In the genomic region with DNA sequence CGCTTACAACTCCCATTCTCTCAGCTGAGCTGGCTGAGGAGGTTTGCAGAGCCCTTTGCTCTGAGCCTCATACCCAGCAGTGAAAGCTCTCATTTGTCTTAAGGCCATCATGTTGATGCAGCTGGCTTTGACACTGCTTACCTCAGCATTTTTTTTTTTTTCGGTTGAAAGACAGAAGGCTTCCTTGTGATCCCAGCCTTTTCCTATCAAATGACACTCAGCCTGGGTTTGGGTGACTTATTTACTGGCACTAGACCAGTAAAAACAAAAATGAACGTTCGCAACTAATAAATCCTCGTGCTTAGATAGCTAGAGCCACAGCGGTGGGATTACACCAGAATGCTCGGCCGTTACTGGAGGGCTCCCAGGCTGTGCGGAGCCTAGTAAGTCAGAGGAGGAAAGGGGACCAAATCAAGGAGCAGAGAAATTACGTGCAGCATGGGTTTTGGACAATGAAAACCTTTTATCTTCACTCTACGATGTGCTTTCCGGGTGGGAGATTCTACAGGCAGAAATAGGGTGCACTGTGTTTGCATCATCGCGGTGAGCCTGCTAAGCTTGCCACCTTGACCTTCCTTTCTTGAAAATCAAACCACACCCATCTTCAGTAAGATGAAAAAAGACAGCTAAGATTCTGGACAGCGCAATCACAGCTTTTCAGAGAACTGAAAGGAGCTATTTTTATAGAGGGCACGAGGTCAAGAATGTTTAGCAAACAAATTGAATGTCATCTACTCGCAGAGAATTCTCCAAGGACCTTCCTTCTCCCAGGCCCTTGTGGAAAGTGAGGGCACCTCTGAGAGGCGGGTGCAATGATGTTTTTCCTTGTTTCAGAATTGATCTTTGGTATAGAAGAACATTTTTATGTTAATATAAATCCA, we compare ENCODE assay signal across 9 mouse cellular contexts.
DNase-seq lines count a peak whose midpoint lies in the region; ATAC-seq and TF ChIP-seq lines count a peak whose summit lies in the region.
"Had no signal": no experiment of that assay in that cellular context is flagged by ENCODE, and none has a peak within 500 bp of the region (broad histone marks: within the 10 kb centered on the region; RNA-seq: fewer than 3 reads in every experiment).

No protein-coding gene starts in this region.

- 24% methylated on average over 18 of the region's 18 CpGs for WGBS in embryonic facial prominence, embryonic 11.5 days
- 12% methylated on average over 18 of the region's 18 CpGs for WGBS in midbrain, postnatal 0 days

- no peaks in the 10 kb centered on the region for H3K9me3 ChIP-seq in embryonic facial prominence, embryonic 11.5 days (replicated peaks; ENCODE audit: control insufficient read depth, low read length)
- H3K9me3 ChIP-seq in midbrain, postnatal 0 days (ENCODE audit: low read length): no peaks in the 10 kb centered on the region

- peak; percentile 37 to 48 for DNase-seq in cerebellum, postnatal 10 days
- no peak for DNase-seq in cerebellum, adult 8-10 months
- DNase-seq in embryonic facial prominence, embryonic 11.5 days (ENCODE audit: low spot score): peak; percentile 53
- DNase-seq in heart, postnatal 36 days: peak; percentile 22 to 45
- peak; percentile 29 to 37 for DNase-seq in layer of hippocampus, postnatal 10 days (ENCODE audit: low spot score in 2 of 2)
- peak; percentile 76 for DNase-seq in midbrain, postnatal 0 days (ENCODE audit: low spot score)
- DNase-seq in ovary, postnatal 36 days (ENCODE audit: low spot score): no peak

- peak; percentile 72 for ATAC-seq in embryonic facial prominence, embryonic 11.5 days (replicated peaks; ENCODE audit: insufficient number of reproducible peaks, low FRiP score, low TSS enrichment, low read depth)
- ATAC-seq in midbrain, postnatal 0 days (ENCODE audit: low FRiP score): peak; percentile 73
- no peak for ATAC-seq in monocyte, adult 5-6 weeks (replicated peaks; ENCODE audit: insufficient number of reproducible peaks, low FRiP score, low TSS enrichment, poor library complexity, severe bottlenecking)

- no peaks in the 10 kb centered on the region for H3K36me3 ChIP-seq in embryonic facial prominence, embryonic 11.5 days (replicated peaks; ENCODE audit: control insufficient read depth, insufficient read depth, low read depth, low read length)
- no peaks in the 10 kb centered on the region for H3K36me3 ChIP-seq in midbrain, postnatal 0 days (ENCODE audit: insufficient read depth, low read length)

- peak overlapping the region; percentile 56; the same call in 1 of the 2 replicates for H3K27ac ChIP-seq in embryonic facial prominence, embryonic 11.5 days (replicated peaks; ENCODE audit: low read depth, low read length)
- peak overlapping the region; percentile 67 for H3K27ac ChIP-seq in midbrain, postnatal 0 days (ENCODE audit: low read depth, low read length)

- H3K4me2 ChIP-seq in embryonic facial prominence, embryonic 11.5 days (ENCODE audit: low read depth, low read length): no peak overlapping the region
- H3K4me2 ChIP-seq in midbrain, postnatal 0 days (ENCODE audit: low read depth, low read length, poor library complexity, severe bottlenecking): peak overlapping the region; percentile 26

- TF ChIP-seq CTCF in midbrain, postnatal 0 days (IDR thresholded peaks at IDR 0.05): no peak

- intact Hi-C loops in heart, postnatal 36 days (cut with DNase I): no loop called here

- no peak overlapping the region for H3K4me3 ChIP-seq in embryonic facial prominence, embryonic 11.5 days (ENCODE audit: low read depth, low read length)
- no peak overlapping the region for H3K4me3 ChIP-seq in midbrain, postnatal 0 days (ENCODE audit: low read depth, low read length)
- H3K4me3 ChIP-seq: erythroblast, embryonic 14.5 days had no signal

- peaks cover 7% of the 10 kb centered on the region for H3K4me1 ChIP-seq in embryonic facial prominence, embryonic 11.5 days (ENCODE audit: control insufficient read depth, insufficient read depth, low read length)
- H3K4me1 ChIP-seq in midbrain, postnatal 0 days (ENCODE audit: insufficient read depth, low read length): peaks cover 12% of the 10 kb centered on the region

- H3K27me3 ChIP-seq in embryonic facial prominence, embryonic 11.5 days (ENCODE audit: control insufficient read depth, insufficient read depth, low read length): no peaks in the 10 kb centered on the region
- H3K27me3 ChIP-seq in midbrain, postnatal 0 days (ENCODE audit: insufficient read depth, low read length): no peaks in the 10 kb centered on the region

- H3K9ac ChIP-seq in embryonic facial prominence, embryonic 11.5 days (replicated peaks; ENCODE audit: low read length): peak overlapping the region; percentile 13; the same call in 1 of the 2 replicates
- H3K9ac ChIP-seq in midbrain, postnatal 0 days (replicated peaks; ENCODE audit: low read length, poor library complexity, severe bottlenecking): no peak overlapping the region; the same call in 1 of the 2 replicates

Comparison
In these comparisons a context has a peak if more than half of its experiments do, and no peak if none do; other contexts are left out.
1. DNase-seq: peak in cerebellum, postnatal 10 days (2 of 2), embryonic facial prominence, embryonic 11.5 days (single experiment), heart, postnatal 36 days (2 of 2), layer of hippocampus, postnatal 10 days (2 of 2) and midbrain, postnatal 0 days (single experiment); none in cerebellum, adult 8-10 months (single experiment) and ovary, postnatal 36 days (single experiment).